Mouse (Mus musculus): ENCODE results near the gene Crkl.

DNA sequence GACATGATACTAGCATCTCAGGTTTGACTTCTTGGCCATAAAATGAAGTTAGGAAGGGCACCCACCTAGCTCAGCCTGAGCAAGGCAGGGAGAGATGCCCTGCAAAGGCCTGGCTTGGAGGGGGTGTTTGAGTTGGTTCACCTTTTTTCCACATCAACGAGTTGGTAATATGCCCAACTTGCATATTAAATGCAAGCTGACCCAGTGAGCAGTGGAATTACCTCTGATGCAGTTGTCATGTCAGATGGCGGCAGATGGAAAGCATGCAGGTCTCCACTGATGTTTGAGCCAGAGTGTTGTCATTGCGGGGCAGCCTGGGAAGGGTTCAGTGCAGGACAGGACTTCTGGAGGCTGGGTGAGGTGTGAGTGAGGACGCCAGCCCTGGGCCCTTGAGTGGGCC is 59.6 kb downstream of the Crkl start:
- TF ChIP-seq EP300 (optimal IDR thresholded peaks at IDR 0.05): no peak
- no peak for TF ChIP-seq CTCF (IDR thresholded peaks at IDR 0.05; ENCODE audit: low read depth)

Measured in stomach, postnatal 0 days (tissue).